Mouse (Mus musculus) myocyte (in vitro differentiated cells): ENCODE data around the gene Gnpnat1. TPM values are rescaled to one million over a fixed set of nuclear protein-coding genes. Genes with fewer than 3 reads are reported as not detected.

ENCODE experiments used
- H3K27me3 ChIP-seq: one replicate; pipeline ENCODE4 v1.6.1; 2011; ENCODE audit not compliant: control insufficient read depth, insufficient read depth, insufficient read length
- H3K36me3 ChIP-seq: one replicate; pipeline ENCODE4 v1.6.1; 2011; ENCODE audit not compliant: control insufficient read depth, insufficient read depth
- H3K4me2 ChIP-seq: one replicate; pipeline ENCODE4 v1.6.1; 2011; ENCODE audit warnings: low read depth, control low read depth
- H3K4me3 ChIP-seq: one replicate; pipeline ENCODE4 v1.5.1; 2011; ENCODE audit warnings: mild to moderate bottlenecking, control low read depth, moderate library complexity
- H3K79me2 ChIP-seq: one replicate; pipeline ENCODE4 v1.6.1; 2011; ENCODE audit not compliant: control insufficient read depth, insufficient read depth
- H3ac ChIP-seq: one replicate; pipeline ENCODE4 v1.6.1; 2011; ENCODE audit not compliant: control insufficient read depth, insufficient read length
- CEBPB ChIP-seq: IDR thresholded peaks from 2 replicates; pipeline ENCODE4 v1.6.1; 2011; ENCODE audit warnings: mild to moderate bottlenecking, moderate library complexity; ENCODE audit not compliant: poor library complexity, insufficient read depth, severe bottlenecking
- E2F4 ChIP-seq: IDR thresholded peaks from one replicate; pipeline ENCODE4 v1.6.1; 2011; ENCODE audit warnings: mild to moderate bottlenecking, control low read depth, moderate library complexity; ENCODE audit not compliant: insufficient read depth
- MAX ChIP-seq: IDR thresholded peaks from one replicate; pipeline ENCODE4 v1.6.1; 2011; ENCODE audit warnings: low read depth, mild to moderate bottlenecking, control low read depth
- MYOD1 ChIP-seq, 3 experiments: IDR thresholded peaks; one replicate each; pipeline ENCODE4 v1.6.1; 2011; ENCODE audit warnings: control low read depth in 2 of 3, low read depth in 2 of 3, mild to moderate bottlenecking in 2 of 3, moderate library complexity in 1 of 3; ENCODE audit not compliant: insufficient read length in 2 of 3, control insufficient read depth in 1 of 3
- MYOG ChIP-seq, 3 experiments: IDR thresholded peaks; one replicate each; pipeline ENCODE4 v1.6.1; 2011; ENCODE audit warnings: control low read depth in 2 of 3, low read depth in 2 of 3, mild to moderate bottlenecking in 2 of 3; ENCODE audit not compliant: insufficient read length in 2 of 3, control insufficient read depth in 1 of 3, insufficient read depth in 1 of 3
- POLR2A ChIP-seq: IDR thresholded peaks from one replicate; pipeline ENCODE4 v1.6.1; 2011; ENCODE audit warnings: low read depth, mild to moderate bottlenecking, control low read depth, moderate library complexity; ENCODE audit not compliant: insufficient read length
- POLR2AphosphoS2 ChIP-seq: IDR thresholded peaks from one replicate; pipeline ENCODE4 v1.6.1; 2011; ENCODE audit warnings: low read depth, control low read depth; ENCODE audit not compliant: insufficient read length
- REST ChIP-seq: IDR thresholded peaks from one replicate; pipeline ENCODE4 v1.6.1; 2011; ENCODE audit warnings: mild to moderate bottlenecking, control low read depth, moderate library complexity; ENCODE audit not compliant: insufficient read depth, insufficient read length
- SRF ChIP-seq: IDR thresholded peaks from one replicate; pipeline ENCODE4 v1.6.1; 2011; ENCODE audit warnings: low read depth; ENCODE audit not compliant: control insufficient read depth, insufficient read length
- TCF12 ChIP-seq: IDR thresholded peaks from one replicate; pipeline ENCODE4 v1.6.1; 2011; ENCODE audit warnings: mild to moderate bottlenecking, control low read depth; ENCODE audit not compliant: poor library complexity, insufficient read depth, severe bottlenecking
- TCF3 ChIP-seq: IDR thresholded peaks from one replicate; pipeline ENCODE4 v1.6.1; 2011; ENCODE audit warnings: low read depth, control low read depth; ENCODE audit not compliant: insufficient read length
- USF1 ChIP-seq: IDR thresholded peaks from one replicate; pipeline ENCODE4 v1.6.1; 2011; ENCODE audit warnings: low read depth, mild to moderate bottlenecking, control low read depth, moderate library complexity
- polyA plus RNA-seq: library from polyadenylated mRNA; unstranded; fragments of >200 nt; fragmentation: generic; extraction: Trizol; gene quantifications from one replicate; pipeline ENCODE4 v1.2.1, GENCODE M21; 2012; ENCODE audit warnings: missing spikeins

Gene Gnpnat1
- polyA plus RNA-seq, 1 experiment = 33.9 TPM

GRCm38 (mm10) chr14:45439387-45439786 is 34.7 kb upstream of the Gnpnat1 start:
- no peak overlapping the region for H3K4me3 ChIP-seq
- H3K79me2 ChIP-seq = no peaks in the 10 kb centered on the region
- H3K27me3 ChIP-seq = no peaks in the 10 kb centered on the region
- H3K4me2 ChIP-seq = no peak overlapping the region
- no peak overlapping the region for H3ac ChIP-seq
- no peaks in the 10 kb centered on the region for H3K36me3 ChIP-seq
- no peak for TF ChIP-seq USF1

DNA sequence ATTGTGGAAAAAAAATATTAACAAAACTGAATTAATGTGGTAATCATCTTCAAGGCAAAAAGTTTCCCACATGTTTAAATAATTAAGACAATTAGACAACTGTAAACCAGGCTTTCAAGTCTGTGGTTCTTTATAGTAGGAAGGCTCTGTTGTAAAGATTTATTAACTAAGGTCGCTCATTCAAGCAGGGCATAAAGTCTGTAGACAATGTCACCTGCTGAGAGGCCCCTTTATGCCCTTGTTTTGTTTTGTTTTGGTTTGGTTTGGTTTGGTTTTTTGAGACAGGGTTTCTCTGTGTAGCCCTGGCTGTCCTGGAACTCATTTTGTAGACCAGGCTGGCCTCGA is 34.2 kb upstream of the Gnpnat1 start:
- no peak overlapping the region for H3K4me2 ChIP-seq
- H3K79me2 ChIP-seq = no peaks in the 10 kb centered on the region
- no peaks in the 10 kb centered on the region for H3K36me3 ChIP-seq
- H3K4me3 ChIP-seq = no peak overlapping the region
- H3ac ChIP-seq = no peak overlapping the region
- TF ChIP-seq USF1 (no peak), REST (no peak), CEBPB (no peak), SRF (no peak), POLR2A (no peak), MAX (no peak), MYOG (IDR thresholded peaks at IDR 0.05; ENCODE audit: control insufficient read depth in 1 of 3, insufficient read depth in 1 of 3, insufficient read length in 2 of 3, low read depth in 2 of 3) (no peak), TCF12 (no peak), POLR2AphosphoS2 (no peak), MYOD1 (IDR thresholded peaks at IDR 0.05; ENCODE audit: control insufficient read depth in 1 of 3, insufficient read length in 2 of 3, low read depth in 2 of 3) (no peak), E2F4 (no peak), TCF3 (no peak)
- H3K27me3 ChIP-seq = no peaks in the 10 kb centered on the region

- H3K27me3 ChIP-seq = no peaks in the 10 kb centered on the region
- no peak overlapping the region for H3K4me3 ChIP-seq
- H3K4me2 ChIP-seq = no peak overlapping the region
- TF ChIP-seq MYOD1 (IDR thresholded peaks at IDR 0.05; ENCODE audit: control insufficient read depth in 1 of 3, insufficient read length in 2 of 3, low read depth in 2 of 3) (no peak), MAX (no peak), USF1 (no peak), POLR2AphosphoS2 (no peak), SRF (no peak), MYOG (IDR thresholded peaks at IDR 0.05; ENCODE audit: control insufficient read depth in 1 of 3, insufficient read depth in 1 of 3, insufficient read length in 2 of 3, low read depth in 2 of 3) (no peak), E2F4 (no peak), TCF3 (no peak), REST (no peak), POLR2A (no peak), CEBPB (no peak), TCF12 (no peak)
- no peaks in the 10 kb centered on the region for H3K79me2 ChIP-seq
- no peak overlapping the region for H3ac ChIP-seq
- H3K36me3 ChIP-seq = no peaks in the 10 kb centered on the region
Measured at GRCm38 (mm10) chr14:45438250-45438930, 33.7 kb upstream of the Gnpnat1 start.

- Histone ChIP-seq H3K79me2 (no peaks in the 10 kb centered on the region), H3K4me2 (no peak overlapping the region), H3K27me3 (no peaks in the 10 kb centered on the region), H3K4me3 (no peak overlapping the region), H3K36me3 (no peaks in the 10 kb centered on the region), H3ac (no peak overlapping the region)
- TF ChIP-seq E2F4 = no peak
- no peak for TF ChIP-seq MYOG (IDR thresholded peaks at IDR 0.05; ENCODE audit: control insufficient read depth in 1 of 3, insufficient read depth in 1 of 3, insufficient read length in 2 of 3, low read depth in 2 of 3)
- no peak for TF ChIP-seq POLR2AphosphoS2
- TF ChIP-seq POLR2A = no peak
- TF ChIP-seq CEBPB = no peak
- TF ChIP-seq MAX = no peak
- TF ChIP-seq TCF12 = no peak
- no peak for TF ChIP-seq USF1
- TF ChIP-seq REST = no peak
- TF ChIP-seq SRF = no peak
- TF ChIP-seq TCF3 = no peak
- no peak for TF ChIP-seq MYOD1 (IDR thresholded peaks at IDR 0.05; ENCODE audit: control insufficient read depth in 1 of 3, insufficient read length in 2 of 3, low read depth in 2 of 3)
Measured at GRCm38 (mm10) chr14:45434220-45434619, 29.5 kb upstream of the Gnpnat1 start.

DNA sequence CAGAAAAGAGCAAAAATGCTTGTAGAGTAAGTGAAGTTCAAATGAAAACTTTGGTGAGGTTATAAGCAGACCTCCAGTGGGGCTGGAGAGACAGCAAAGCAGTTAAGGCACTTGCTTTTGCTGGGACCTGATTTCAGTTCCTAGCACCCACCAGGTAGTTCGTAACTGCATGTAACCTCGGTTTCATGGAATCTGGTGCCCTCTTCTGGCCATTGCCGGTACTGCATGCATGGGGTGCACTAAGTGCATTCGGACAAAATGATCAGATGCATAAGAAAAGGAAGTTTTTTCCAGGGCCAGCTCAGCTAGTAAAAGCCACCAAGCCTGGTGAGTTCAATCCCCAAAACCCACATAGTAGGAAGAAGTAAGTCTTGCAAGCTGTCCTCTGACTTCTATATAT is 27.3 kb upstream of the Gnpnat1 start:
- Histone ChIP-seq H3K4me2 (no peak overlapping the region), H3K4me3 (no peak overlapping the region), H3ac (no peak overlapping the region), H3K36me3 (no peaks in the 10 kb centered on the region), H3K79me2 (no peaks in the 10 kb centered on the region), H3K27me3 (no peaks in the 10 kb centered on the region)
- TF ChIP-seq MYOD1 (IDR thresholded peaks at IDR 0.05; ENCODE audit: control insufficient read depth in 1 of 3, insufficient read length in 2 of 3, low read depth in 2 of 3) = no peak
- TF ChIP-seq SRF = no peak
- no peak for TF ChIP-seq POLR2AphosphoS2
- TF ChIP-seq MAX = no peak
- TF ChIP-seq TCF3 = no peak
- no peak for TF ChIP-seq MYOG (IDR thresholded peaks at IDR 0.05; ENCODE audit: control insufficient read depth in 1 of 3, insufficient read depth in 1 of 3, insufficient read length in 2 of 3, low read depth in 2 of 3)
- no peak for TF ChIP-seq TCF12
- no peak for TF ChIP-seq E2F4
- TF ChIP-seq CEBPB = no peak
- TF ChIP-seq POLR2A = no peak
- TF ChIP-seq REST = no peak
- TF ChIP-seq USF1 = no peak
